Mouse (Mus musculus) CH12.LX (cell line): ENCODE results near the gene Sesn2. TPM values are rescaled to one million over a fixed set of nuclear protein-coding genes. Genes with fewer than 3 reads are reported as not detected.
A peak's percentile ranks its signal among the peaks of the same experiment; 100 is the strongest.

ENCODE experiments used
- DNase-seq: peaks from one replicate; pipeline ENCODE4 v3.0.0-alpha.2; 2013; ENCODE audit errors: extremely low read depth
- H3K27ac ChIP-seq: 2 replicates; pipeline ENCODE4 v1.5.1; 2012; ENCODE audit warnings: low read depth, mild to moderate bottlenecking, control low read depth, moderate library complexity; ENCODE audit not compliant: insufficient read depth
- H3K27me3 ChIP-seq: replicated peaks from 2 replicates; pipeline ENCODE3; 2012; ENCODE audit warnings: inconsistent platforms
- H3K36me3 ChIP-seq, 2 experiments: replicated peaks in 1 of 2; 2 replicates each; pipeline versions ENCODE3 to v1.6.1; 2012; ENCODE audit warnings: inconsistent platforms in 1 of 2, low read length in 1 of 2, mild to moderate bottlenecking in 1 of 2, mixed read lengths in 1 of 2, moderate library complexity in 1 of 2; ENCODE audit not compliant: control insufficient read depth in 1 of 2, insufficient read depth in 1 of 2
- H3K4me1 ChIP-seq, 2 experiments: 2 replicates each; pipeline ENCODE4 v1.6.1; 2012; ENCODE audit warnings: inconsistent platforms in 1 of 2, moderate library complexity in 1 of 2; ENCODE audit not compliant: insufficient read depth in 2 of 2, control insufficient read depth in 1 of 2
- H3K4me2 ChIP-seq: 2 replicates; pipeline ENCODE4 v1.6.1; 2012; ENCODE audit warnings: low read depth, mild to moderate bottlenecking, control low read depth; ENCODE audit not compliant: poor library complexity, insufficient read depth, severe bottlenecking
- H3K4me3 ChIP-seq, 3 experiments: fragments of 150-350 bp in 1 of 3; sonication (generic) in 1 of 3; replicated peaks in 1 of 3; 2 replicates each; pipeline versions ENCODE3 to v1.5.1; 2011 to 2012; ENCODE audit warnings: low read depth in 2 of 3, low read length in 2 of 3, mild to moderate bottlenecking in 2 of 3, moderate library complexity in 2 of 3, control low read depth in 1 of 3, improper control_type of control experiment in 1 of 3, inconsistent platforms in 1 of 3, mixed read lengths in 1 of 3; ENCODE audit not compliant: poor library complexity in 1 of 3
- H3K79me2 ChIP-seq: replicated peaks from 2 replicates; pipeline ENCODE4 v1.6.1; 2012; ENCODE audit warnings: mild to moderate bottlenecking, moderate library complexity; ENCODE audit not compliant: control insufficient read depth, poor library complexity, insufficient read depth, severe bottlenecking; ENCODE audit errors: extremely low read depth
- H3K9ac ChIP-seq: 2 replicates; pipeline ENCODE4 v1.6.1; 2012; ENCODE audit warnings: low read depth, mild to moderate bottlenecking, control low read depth, moderate library complexity; ENCODE audit not compliant: insufficient read depth
- H3K9me3 ChIP-seq: replicated peaks from 2 replicates; pipeline ENCODE3; 2012; ENCODE audit warnings: low read length, inconsistent platforms, mixed read lengths
- CHD2 ChIP-seq: IDR thresholded peaks from 2 replicates; pipeline ENCODE4 v1.6.1; 2011; ENCODE audit warnings: low read length, improper control_type of control experiment
- E2F4 ChIP-seq: IDR thresholded peaks from 2 replicates; pipeline ENCODE4 v1.6.1; 2011; ENCODE audit warnings: low read depth, low read length, improper control_type of control experiment; ENCODE audit not compliant: insufficient replicate concordance
- ELF1 ChIP-seq: IDR thresholded peaks from 2 replicates; pipeline ENCODE4 v1.6.1; 2014; ENCODE audit warnings: low read depth, mild to moderate bottlenecking, inconsistent platforms, low read length, improper control_type of control experiment
- EP300 ChIP-seq: IDR thresholded peaks from 2 replicates; pipeline ENCODE4 v1.6.1; 2011; ENCODE audit warnings: low read length, improper control_type of control experiment
- GABPA ChIP-seq: IDR thresholded peaks from 2 replicates; pipeline ENCODE4 v1.6.1; 2012; ENCODE audit warnings: low read depth, low read length, improper control_type of control experiment, inconsistent platforms; ENCODE audit not compliant: insufficient replicate concordance
- HCFC1 ChIP-seq: IDR thresholded peaks from 2 replicates; pipeline ENCODE4 v1.6.1; 2012; ENCODE audit warnings: low read depth, mild to moderate bottlenecking, inconsistent platforms, low read length, improper control_type of control experiment
- IRF4 ChIP-seq: IDR thresholded peaks from 2 replicates; pipeline ENCODE4 v1.6.1; 2014; ENCODE audit warnings: low read depth, mild to moderate bottlenecking, inconsistent platforms, low read length, improper control_type of control experiment
- JUND ChIP-seq: conservative IDR thresholded peaks from 2 replicates; pipeline ENCODE4 v1.6.1; 2011; ENCODE audit warnings: low read depth, low read length, improper control_type of control experiment
- KAT2A ChIP-seq: IDR thresholded peaks from 2 replicates; pipeline ENCODE4 v1.6.1; 2012; ENCODE audit warnings: low read length, improper control_type of control experiment, inconsistent platforms; ENCODE audit not compliant: insufficient replicate concordance
- MAX ChIP-seq: IDR thresholded peaks from 2 replicates; pipeline ENCODE4 v1.6.1; 2011; ENCODE audit warnings: low read length, improper control_type of control experiment
- MAZ ChIP-seq: IDR thresholded peaks from 2 replicates; pipeline ENCODE4 v1.6.1; 2012; ENCODE audit warnings: low read depth, mild to moderate bottlenecking, inconsistent platforms, low read length, improper control_type of control experiment, moderate library complexity
- MEF2A ChIP-seq: IDR thresholded peaks from 2 replicates; pipeline ENCODE4 v1.6.1; 2014; ENCODE audit warnings: low read depth, mild to moderate bottlenecking, inconsistent platforms, low read length, improper control_type of control experiment, borderline replicate concordance
- PAX5 ChIP-seq: IDR thresholded peaks from 2 replicates; pipeline ENCODE4 v1.6.1; 2012; ENCODE audit warnings: low read length, inconsistent platforms, mixed read lengths
- POLR2AphosphoS2 ChIP-seq: IDR thresholded peaks from 2 replicates; pipeline ENCODE4 v1.6.1; 2011; ENCODE audit warnings: low read depth, low read length, improper control_type of control experiment
- TCF12 ChIP-seq: IDR thresholded peaks from 2 replicates; pipeline ENCODE4 v1.6.1; 2014; ENCODE audit warnings: low read depth, mild to moderate bottlenecking, inconsistent platforms, low read length, improper control_type of control experiment
- USF1 ChIP-seq: IDR thresholded peaks from 2 replicates; pipeline ENCODE4 v1.6.1; 2014; ENCODE audit warnings: low read depth, mild to moderate bottlenecking, inconsistent platforms, low read length, improper control_type of control experiment
- USF2 ChIP-seq: conservative IDR thresholded peaks from 2 replicates; pipeline ENCODE4 v1.6.1; 2011; ENCODE audit warnings: low read depth, low read length, improper control_type of control experiment
- ZMIZ1 ChIP-seq: IDR thresholded peaks from 2 replicates; pipeline ENCODE4 v1.6.1; 2012; ENCODE audit warnings: low read depth, mild to moderate bottlenecking, inconsistent platforms, low read length, improper control_type of control experiment
- ZNF384 ChIP-seq: IDR thresholded peaks from 2 replicates; pipeline ENCODE4 v1.6.1; 2012; ENCODE audit warnings: low read depth, low read length, improper control_type of control experiment, inconsistent platforms
- dilution Hi-C: fragments of 300-500 bp; cut with MboI; formaldehyde crosslinking; loops from 2 replicates; pipeline ENCODE4 v1.14.3; 2020; ENCODE audit warnings: low sequenced_read_pairs; ENCODE audit not compliant: extremely low pct_unique_long_range_greater_than_20kb, extremely low pct_ligation_motif_present
- in situ Hi-C: fragments of 300-500 bp; cut with MboI; formaldehyde crosslinking; loops from 3 replicates; pipeline ENCODE4 v1.14.3; 2019; ENCODE audit warnings: low sequenced_read_pairs, low pct_ligation_motif_present, low pct_unique_long_range_greater_than_20kb, mixed read lengths
- polyA plus RNA-seq: library from polyadenylated mRNA; unstranded; fragments of >175 nt; gene quantifications from 2 replicates; pipeline ENCODE4 v1.2.1, GENCODE M21; 2012; ENCODE audit warnings: low read depth; ENCODE audit not compliant: insufficient read length
- total RNA-seq, 2 experiments: library from RNA; depleted of rRNA; stranded (reverse); fragments of 300-350 nt in 1 of 2; fragments of >200 nt in 1 of 2; gene quantifications; 2 replicates each; pipeline ENCODE4 v1.2.3; 2012 to 2014

Sesn2 gene
- total and polyA plus RNA-seq, 3 experiments = 35.6 to 68.1 (median 40.1) TPM

DNA sequence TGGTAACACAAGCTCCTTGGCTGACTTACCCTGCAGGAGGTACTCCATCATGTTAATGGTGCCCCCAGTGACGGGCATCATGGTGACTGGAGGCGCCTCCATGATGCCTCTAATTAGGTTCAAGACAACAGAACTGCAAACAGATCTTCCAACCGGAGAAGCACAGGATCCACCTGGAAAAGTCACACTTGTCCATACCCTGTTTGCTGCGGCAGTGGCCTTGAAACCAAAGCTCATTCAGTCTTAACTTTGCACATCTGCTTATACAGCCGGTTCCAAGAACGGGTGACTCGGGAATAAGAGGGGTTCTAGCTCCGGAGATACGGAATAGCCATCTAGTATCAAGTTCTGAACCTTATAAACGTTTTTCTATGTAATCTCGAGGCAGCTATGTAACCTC lies 47.5 kb downstream of the Sesn2 start:
- H3K4me3 ChIP-seq = peak overlapping the region; percentile 73 to 83 (median 77)
- no peaks in the 10 kb centered on the region for H3K9me3 ChIP-seq
- DNase-seq = peak; percentile 30
- dilution Hi-C loops = no loop called here
- H3K4me2 ChIP-seq = peak overlapping the region; percentile 56
- H3K79me2 ChIP-seq = peaks cover 38% of the 10 kb centered on the region
- no peak overlapping the region for H3K27ac ChIP-seq
- in situ Hi-C loops = no loop called here
- TF ChIP-seq ELF1 = no peak
- no peak for TF ChIP-seq ZNF384
- TF ChIP-seq TCF12 = no peak
- TF ChIP-seq E2F4 = no peak
- TF ChIP-seq JUND = no peak
- no peak for TF ChIP-seq MAX
- no peak for TF ChIP-seq PAX5
- TF ChIP-seq CHD2 = no peak
- TF ChIP-seq GABPA = no peak
- TF ChIP-seq USF1 = no peak
- no peak for TF ChIP-seq EP300
- H3K36me3 ChIP-seq = peaks cover 22 to 37% of the 10 kb centered on the region in 2 experiments
- H3K9ac ChIP-seq = peak overlapping the region; percentile 89
- H3K4me1 ChIP-seq = peaks cover 7 to 28% of the 10 kb centered on the region in 2 experiments
- H3K27me3 ChIP-seq = no peaks in the 10 kb centered on the region

DNA sequence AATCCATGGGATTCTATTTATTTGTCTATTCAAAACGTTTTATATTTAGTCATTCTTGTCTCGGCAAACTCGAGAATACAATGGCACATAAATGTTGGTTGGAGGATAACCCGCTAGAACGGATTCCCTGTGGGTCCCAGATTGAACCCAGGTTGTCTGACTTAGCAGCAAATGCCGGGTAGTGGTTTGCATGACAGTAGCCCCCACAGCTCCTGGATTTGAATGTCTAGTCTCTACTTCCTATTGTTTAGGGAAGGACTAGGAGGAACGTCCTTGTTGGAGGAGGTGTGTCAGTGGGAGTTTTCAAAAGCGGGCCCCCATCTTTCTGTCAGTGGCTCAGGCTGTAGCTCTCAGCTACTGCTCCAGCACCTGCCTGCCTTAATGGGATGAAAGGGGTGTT lies 50.1 kb downstream of the Sesn2 start:
- Histone ChIP-seq H3K79me2 (peaks cover 38% of the 10 kb centered on the region), H3K4me2 (no peak overlapping the region), H3K4me3 (no peak overlapping the region), H3K9me3 (no peaks in the 10 kb centered on the region), H3K27me3 (no peaks in the 10 kb centered on the region), H3K4me1 (peaks cover 7 to 37% of the 10 kb centered on the region in 2 experiments), H3K36me3 (peaks cover 28 to 58% of the 10 kb centered on the region in 2 experiments), H3K9ac (no peak overlapping the region), H3K27ac (no peak overlapping the region)
- no peak for DNase-seq
- no peak for TF ChIP-seq MAZ
- no peak for TF ChIP-seq JUND
- TF ChIP-seq MEF2A = no peak
- TF ChIP-seq ZNF384 = no peak
- TF ChIP-seq POLR2AphosphoS2 = no peak
- TF ChIP-seq ZMIZ1 = no peak
- no peak for TF ChIP-seq PAX5
- no peak for TF ChIP-seq E2F4
- TF ChIP-seq USF2 = no peak
- TF ChIP-seq KAT2A = no peak
- TF ChIP-seq CHD2 = no peak
- TF ChIP-seq IRF4 = no peak
- no peak for TF ChIP-seq HCFC1
- dilution Hi-C loops = no loop called here
- in situ Hi-C loops = no loop called here
